Mouse (Mus musculus): ENCODE measurements around the gene Ogfod3. TPM values are rescaled to one million over a fixed set of nuclear protein-coding genes. Genes with fewer than 3 reads are reported as not detected.

The Ogfod3 gene
- total and polyA plus RNA-seq, 2 experiments from 2014 or later, result 9.0 to 21.4 TPM

- Histone ChIP-seq H3K4me3 (ENCODE audit: low read depth, low read length) (no peak overlapping the region), H3K9ac (no peak overlapping the region), H3K27ac (ENCODE audit: low read depth, low read length) (no peak overlapping the region), H3K4me2 (ENCODE audit: low read depth) (no peak overlapping the region), H3K36me3 (ENCODE audit: insufficient read depth) (no peaks in the 10 kb centered on the region), H3K27me3 (ENCODE audit: insufficient read depth, low read length) (no peaks in the 10 kb centered on the region), H3K4me1 (ENCODE audit: insufficient read depth) (no peaks in the 10 kb centered on the region), H3K9me3 (ENCODE audit: low read length) (no peaks in the 10 kb centered on the region)
- ATAC-seq (no peak), DNase-seq (no peak)
- WGBS, result 68% methylated on average over 5 of the region's 5 CpGs
- TF ChIP-seq CTCF (IDR thresholded peaks at IDR 0.05; ENCODE audit: low read depth), result no peak
These were observed 31.3 kb downstream of the Ogfod3 start for GRCm38 (mm10) chr11:121173203-121173602.

- no peak overlapping the region for H3K9ac ChIP-seq
- no peaks in the 10 kb centered on the region for H3K9me3 ChIP-seq (ENCODE audit: low read length)
- DNase-seq (no peak), ATAC-seq (no peak)
- H3K4me3 ChIP-seq (ENCODE audit: low read depth, low read length), result no peak overlapping the region
- no peak overlapping the region for H3K4me2 ChIP-seq (ENCODE audit: low read depth)
- H3K36me3 ChIP-seq (ENCODE audit: insufficient read depth), result no peaks in the 10 kb centered on the region
- H3K27me3 ChIP-seq (ENCODE audit: insufficient read depth, low read length), result no peaks in the 10 kb centered on the region
- no peaks in the 10 kb centered on the region for H3K4me1 ChIP-seq (ENCODE audit: insufficient read depth)
- TF ChIP-seq CTCF (IDR thresholded peaks at IDR 0.05; ENCODE audit: low read depth), result no peak
- 86% methylated on average over 4 of the region's 4 CpGs for WGBS
- no peak overlapping the region for H3K27ac ChIP-seq (ENCODE audit: low read depth, low read length)
These were observed 40.8 kb downstream of the Ogfod3 start for GRCm38 (mm10) chr11:121163751-121164150.

- H3K27ac ChIP-seq (ENCODE audit: low read depth, low read length), result no peak overlapping the region
- no peak overlapping the region for H3K4me3 ChIP-seq (ENCODE audit: low read depth, low read length)
- 90% methylated on average over 26 of the region's 26 CpGs for WGBS
- H3K36me3 ChIP-seq (ENCODE audit: insufficient read depth), result no peaks in the 10 kb centered on the region
- ATAC-seq, result no peak
- no peak overlapping the region for H3K9ac ChIP-seq
- DNase-seq, result no peak
- no peaks in the 10 kb centered on the region for H3K9me3 ChIP-seq (ENCODE audit: low read length)
- H3K4me2 ChIP-seq (ENCODE audit: low read depth), result no peak overlapping the region
- H3K27me3 ChIP-seq (ENCODE audit: insufficient read depth, low read length), result peaks cover 12% of the 10 kb centered on the region
- H3K4me1 ChIP-seq (ENCODE audit: insufficient read depth), result no peaks in the 10 kb centered on the region
- TF ChIP-seq CTCF (IDR thresholded peaks at IDR 0.05; ENCODE audit: low read depth), result no peak
These were observed 43.7 kb downstream of the Ogfod3 start for GRCm38 (mm10) chr11:121160636-121161346.

GRCm38 (mm10) chr11:121159971-121160370 lies 44.5 kb downstream of the Ogfod3 start, which contains the start of gene Uts2r:
TSS of gene Uts2r (plus strand) at chr11:121160271.
- Histone ChIP-seq H3K4me2 (ENCODE audit: low read depth) (no peak within 1 kb of the TSS), H3K4me3 (ENCODE audit: low read depth, low read length) (no peak within 1 kb of the TSS), H3K27me3 (ENCODE audit: insufficient read depth, low read length) (peaks cover 18% of the 10 kb centered on the region), H3K9me3 (ENCODE audit: low read length) (no peaks in the 10 kb centered on the region), H3K9ac (no peak within 1 kb of the TSS), H3K27ac (ENCODE audit: low read depth, low read length) (no peak within 1 kb of the TSS), H3K36me3 (ENCODE audit: insufficient read depth) (no peaks in the 10 kb centered on the region), H3K4me1 (ENCODE audit: insufficient read depth) (no peaks in the 10 kb centered on the region)
- DNase-seq (no peak), ATAC-seq (no peak)
- TF ChIP-seq CTCF (IDR thresholded peaks at IDR 0.05; ENCODE audit: low read depth), result no peak
- 91% methylated on average over 5 of the region's 5 CpGs for WGBS

- Histone ChIP-seq H3K9me3 (ENCODE audit: low read length) (no peaks in the 10 kb centered on the region), H3K36me3 (ENCODE audit: insufficient read depth) (no peaks in the 10 kb centered on the region), H3K4me1 (ENCODE audit: insufficient read depth) (no peaks in the 10 kb centered on the region), H3K4me2 (ENCODE audit: low read depth) (peak overlapping the region; percentile 76), H3K4me3 (ENCODE audit: low read depth, low read length) (peak overlapping the region; percentile 40), H3K27me3 (ENCODE audit: insufficient read depth, low read length) (peaks cover 18% of the 10 kb centered on the region), H3K9ac (peak overlapping the region; percentile 50), H3K27ac (ENCODE audit: low read depth, low read length) (no peak overlapping the region)
- TF ChIP-seq CTCF (IDR thresholded peaks at IDR 0.05; ENCODE audit: low read depth), result no peak
- peak; percentile 53 for ATAC-seq
- DNase-seq, result peak; percentile 51
- 3% methylated on average over 45 of the region's 45 CpGs for WGBS
These were observed 48.1 kb downstream of the Ogfod3 start for GRCm38 (mm10) chr11:121156411-121156891.

- no peak overlapping the region for H3K4me3 ChIP-seq (ENCODE audit: low read depth, low read length)
- ATAC-seq (no peak), DNase-seq (no peak)
- no peak overlapping the region for H3K27ac ChIP-seq (ENCODE audit: low read depth, low read length)
- no peaks in the 10 kb centered on the region for H3K36me3 ChIP-seq (ENCODE audit: insufficient read depth)
- 18% methylated on average over 4 of the region's 4 CpGs for WGBS
- no peak overlapping the region for H3K4me2 ChIP-seq (ENCODE audit: low read depth)
- no peak for TF ChIP-seq CTCF (IDR thresholded peaks at IDR 0.05; ENCODE audit: low read depth)
- H3K27me3 ChIP-seq (ENCODE audit: insufficient read depth, low read length), result peaks cover 18% of the 10 kb centered on the region
- H3K4me1 ChIP-seq (ENCODE audit: insufficient read depth), result no peaks in the 10 kb centered on the region
- H3K9me3 ChIP-seq (ENCODE audit: low read length), result no peaks in the 10 kb centered on the region
- no peak overlapping the region for H3K9ac ChIP-seq
These were observed 50.3 kb downstream of the Ogfod3 start for GRCm38 (mm10) chr11:121154203-121154602.

- no peak overlapping the region for H3K4me3 ChIP-seq (ENCODE audit: low read depth, low read length)
- WGBS, result 89% methylated on average over 3 of the region's 3 CpGs
- H3K9ac ChIP-seq, result no peak overlapping the region
- ATAC-seq, result no peak
- no peaks in the 10 kb centered on the region for H3K4me1 ChIP-seq (ENCODE audit: insufficient read depth)
- DNase-seq, result no peak
- no peaks in the 10 kb centered on the region for H3K27me3 ChIP-seq (ENCODE audit: insufficient read depth, low read length)
- H3K36me3 ChIP-seq (ENCODE audit: insufficient read depth), result no peaks in the 10 kb centered on the region
- H3K27ac ChIP-seq (ENCODE audit: low read depth, low read length), result no peak overlapping the region
- H3K4me2 ChIP-seq (ENCODE audit: low read depth), result no peak overlapping the region
- no peaks in the 10 kb centered on the region for H3K9me3 ChIP-seq (ENCODE audit: low read length)
- TF ChIP-seq CTCF (IDR thresholded peaks at IDR 0.05; ENCODE audit: low read depth), result no peak
These were observed 56.3 kb downstream of the Ogfod3 start for GRCm38 (mm10) chr11:121148193-121148592.

Measured in forebrain, postnatal 0 days (tissue).